Mouse (Mus musculus) hindbrain, embryonic 13.5 days (tissue): ENCODE measurements around the gene Rps16. TPM values are rescaled to one million over a fixed set of nuclear protein-coding genes. Genes with fewer than 3 reads are reported as not detected.
A peak's percentile ranks its signal among the peaks of the same experiment; 100 is the strongest.
"Not testable (repeated sequence)": the region's sequence is repeated elsewhere in the genome, so short reads cannot be mapped to it uniquely, and the experiment has no call there.

ENCODE experiments used
- ATAC-seq: fragments of 200-750 bp; cut with Nextera tagmentation; 2 replicates; pipeline ENCODE4 v1.8.0; 2017; ENCODE audit warnings: moderate TSS enrichment; ENCODE audit not compliant: low FRiP score
- H3K27ac ChIP-seq: fragments of 300-500 bp; sonication (generic); 2 replicates; pipeline ENCODE4 v1.5.1; 2015; ENCODE audit warnings: inconsistent platforms, mild to moderate bottlenecking, moderate library complexity
- H3K27me3 ChIP-seq: fragments of 300-500 bp; sonication (generic); 2 replicates; pipeline ENCODE4 v1.6.1; 2015; ENCODE audit warnings: mild to moderate bottlenecking, inconsistent platforms
- H3K36me3 ChIP-seq: fragments of 300-500 bp; sonication (generic); 2 replicates; pipeline ENCODE4 v1.6.1; 2015; ENCODE audit warnings: mild to moderate bottlenecking, inconsistent platforms
- H3K4me1 ChIP-seq: fragments of 300-500 bp; sonication (generic); replicated peaks from 2 replicates; pipeline ENCODE4 v1.6.1; 2015; ENCODE audit warnings: inconsistent platforms
- H3K4me2 ChIP-seq: fragments of 300-500 bp; sonication (generic); 2 replicates; pipeline ENCODE4 v1.6.1; 2015; ENCODE audit warnings: inconsistent platforms, mild to moderate bottlenecking, moderate library complexity
- H3K4me3 ChIP-seq: fragments of 300-500 bp; sonication (generic); 2 replicates; pipeline ENCODE4 v1.5.1; 2015; ENCODE audit warnings: mild to moderate bottlenecking, inconsistent platforms
- H3K9ac ChIP-seq: fragments of 300-500 bp; sonication (generic); 2 replicates; pipeline ENCODE4 v1.6.1; 2015; ENCODE audit warnings: mild to moderate bottlenecking, inconsistent platforms
- H3K9me3 ChIP-seq: fragments of 300-500 bp; sonication (generic); 2 replicates; pipeline ENCODE4 v1.6.1; 2016; ENCODE audit warnings: inconsistent platforms
- WGBS: fragments of 180-500 bp; shearing (Covaris S2); methylation state at CpG from one replicate; pipeline ENCODE4 v1.1.7; 2015; 5-methylcytosine and 5-hydroxymethylcytosine counted together
- polyA plus RNA-seq: library from polyadenylated mRNA; unstranded; fragments of >200 nt; fragmentation: Nextera tagmentation; extraction: Ambion mirVana; gene quantifications from 2 replicates; pipeline ENCODE4 v1.2.1, GENCODE M21; 2015

The Rps16 gene
- polyA plus RNA-seq, 1 experiment from 2014 or later = 543 TPM

DNA sequence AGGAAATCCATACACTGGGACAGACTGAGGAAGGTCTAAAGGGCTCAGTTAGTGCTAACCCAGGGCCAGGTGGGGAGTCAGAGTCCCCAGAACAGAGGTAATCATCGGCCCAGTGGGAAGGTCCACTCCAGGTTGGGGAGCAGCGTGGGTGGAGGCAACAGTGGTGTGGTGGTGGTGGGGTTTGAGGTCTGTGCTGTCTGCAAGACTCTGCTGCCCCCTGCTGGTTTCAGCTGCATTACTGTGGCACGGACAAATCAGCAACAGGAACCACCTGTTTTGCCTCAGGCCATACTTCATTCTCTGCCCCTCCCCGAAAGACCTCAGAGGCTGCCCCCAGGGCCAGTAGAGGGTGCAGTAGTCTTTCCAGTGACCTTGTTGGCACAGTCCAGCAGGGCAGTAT lies 36.0 kb downstream of the Rps16 start:
- 27% methylated on average over 4 of the region's 4 CpGs for WGBS

DNA sequence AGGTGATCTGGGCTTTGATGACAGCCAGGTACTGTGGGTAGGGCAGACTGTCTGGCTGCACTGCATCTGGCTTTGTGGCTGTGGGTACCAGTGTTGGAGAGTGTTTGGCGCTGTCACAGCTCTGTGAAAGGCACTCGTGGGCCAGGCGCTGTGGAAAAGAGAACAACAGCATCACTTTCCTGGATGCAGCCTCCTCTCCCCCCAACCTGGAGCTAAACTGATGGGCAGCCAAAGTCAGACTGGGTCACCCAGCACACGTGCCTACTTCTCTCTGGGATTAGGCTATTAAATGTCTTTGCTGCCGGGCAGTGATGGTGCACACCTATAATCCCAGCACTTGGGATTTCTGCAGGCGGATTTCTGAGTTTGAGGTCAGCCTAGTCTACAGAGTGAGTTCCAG lies 36.4 kb downstream of the Rps16 start:
- WGBS = 84% methylated on average over 6 of the region's 6 CpGs
- not testable (repeated sequence) for H3K4me3 ChIP-seq, H3K27me3 ChIP-seq, ATAC-seq, H3K9ac ChIP-seq, H3K27ac ChIP-seq, H3K4me2 ChIP-seq, H3K9me3 ChIP-seq
- H3K36me3 ChIP-seq = peaks cover 56% of the 10 kb centered on the region
- peaks cover 24% of the 10 kb centered on the region for H3K4me1 ChIP-seq

More for the DNA sequence above, 36.0 kb downstream of the Rps16 start:
- Histone ChIP-seq H3K27me3 (no peaks in the 10 kb centered on the region; the same call in 1 of the 2 replicates), H3K4me2 (no peak overlapping the region), H3K4me1 (peaks cover 23% of the 10 kb centered on the region), H3K9me3 (no peaks in the 10 kb centered on the region), H3K4me3 (no peak overlapping the region), H3K36me3 (peaks cover 56% of the 10 kb centered on the region), H3K9ac (no peak overlapping the region), H3K27ac (no peak overlapping the region)
- ATAC-seq = peak; percentile 43; the same call in 1 of the 2 replicates

DNA sequence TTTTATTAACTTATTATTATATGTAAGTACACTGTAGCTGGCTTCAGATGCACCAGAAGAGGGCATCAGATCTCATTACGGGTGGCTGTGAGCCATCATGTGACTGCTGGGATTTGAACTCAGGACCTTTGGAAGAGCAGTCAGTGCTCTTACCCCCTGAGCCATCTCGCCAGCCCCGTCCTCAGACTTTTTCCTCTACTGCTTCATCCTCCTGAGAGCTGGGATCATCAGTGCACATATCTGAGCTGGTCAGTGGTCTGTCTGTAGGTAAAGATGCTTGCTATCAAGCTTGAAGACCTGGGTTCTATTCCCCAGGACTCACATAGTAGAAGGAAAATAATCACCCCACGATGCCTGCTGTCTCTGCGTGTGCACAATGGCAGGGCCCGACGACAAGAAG lies 36.9 kb downstream of the Rps16 start:
- not testable (repeated sequence) for H3K27ac ChIP-seq, H3K4me2 ChIP-seq, H3K9ac ChIP-seq, ATAC-seq, H3K4me3 ChIP-seq, H3K27me3 ChIP-seq, H3K9me3 ChIP-seq
- peaks cover 22% of the 10 kb centered on the region for H3K4me1 ChIP-seq
- 86% methylated on average over 7 of the region's 7 CpGs for WGBS
- peaks cover 56% of the 10 kb centered on the region for H3K36me3 ChIP-seq

DNA sequence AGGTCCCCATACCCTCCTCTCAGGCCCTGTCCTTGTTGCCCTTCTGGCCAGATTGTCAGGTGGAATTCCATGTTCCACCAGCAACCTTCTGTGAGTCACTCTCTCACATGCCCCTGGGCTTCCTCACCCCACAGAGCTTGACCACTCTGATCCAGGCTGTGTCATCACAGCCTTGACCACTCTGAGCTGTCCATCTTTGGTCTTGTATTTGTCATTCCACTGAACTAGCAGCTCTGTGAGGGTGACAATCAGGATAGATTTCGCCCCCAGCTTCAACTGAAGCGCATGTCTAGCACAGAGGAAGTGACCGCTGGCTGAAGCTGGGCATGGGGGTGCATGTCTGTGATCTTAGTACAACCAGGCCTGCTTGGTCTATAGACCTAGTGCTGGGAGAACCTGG lies 39.9 kb downstream of the Rps16 start:
- Histone ChIP-seq H3K9me3 (no peaks in the 10 kb centered on the region), H3K27ac (no peak overlapping the region), H3K27me3 (no peaks in the 10 kb centered on the region), H3K9ac (no peak overlapping the region), H3K4me1 (peaks cover 28% of the 10 kb centered on the region), H3K4me3 (no peak overlapping the region), H3K36me3 (peaks cover 58% of the 10 kb centered on the region), H3K4me2 (no peak overlapping the region)
- ATAC-seq = no peak
- WGBS = 96% methylated on average over 3 of the region's 3 CpGs

DNA sequence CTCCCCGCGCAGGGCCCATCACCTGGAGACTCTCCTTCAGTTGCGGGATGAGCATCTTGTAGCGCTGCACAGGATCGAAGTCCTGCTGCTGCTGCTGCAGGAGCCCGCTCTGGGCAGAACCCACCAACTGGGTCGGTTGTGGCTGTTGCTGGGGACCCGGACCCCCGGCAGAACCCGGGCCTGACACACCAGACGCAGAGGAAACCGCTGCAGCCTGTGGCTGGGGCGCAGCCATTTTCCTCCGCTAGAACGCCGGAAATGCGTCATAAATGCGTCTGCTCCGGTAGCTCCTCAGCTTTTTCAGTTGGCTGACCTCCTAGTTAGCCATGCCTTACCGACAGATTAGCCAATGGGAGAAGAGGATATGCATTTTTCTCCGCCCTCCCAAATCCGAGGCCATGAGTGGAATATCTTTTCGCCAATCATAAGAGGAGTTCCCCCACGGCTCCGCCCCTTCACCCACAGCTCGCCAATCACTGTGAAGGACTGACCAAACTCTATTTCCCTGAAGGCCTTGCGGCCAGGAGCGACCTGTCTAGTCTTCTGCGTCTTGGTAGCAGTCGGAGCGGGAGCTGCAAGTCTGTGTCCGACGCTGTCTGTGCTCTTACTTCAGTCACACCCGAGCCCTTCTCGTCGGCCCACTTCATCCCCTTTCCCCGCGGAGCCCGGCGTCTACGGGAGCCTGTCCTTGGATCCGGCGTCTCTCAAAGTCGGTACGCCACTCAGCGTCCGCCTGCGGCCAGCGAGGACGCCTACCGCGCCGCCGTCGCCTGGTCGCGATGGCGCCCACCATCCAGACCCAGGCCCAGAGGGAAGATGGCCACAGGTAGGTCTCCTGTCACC lies 42.2 kb downstream of the Rps16 start, which contains the start of the genes Med29 and Paf1:
Med29 (minus strand) TSS at position 280 of the 843 bp plus-strand sequence.
Paf1 (plus strand) TSS at position 523 of the 843 bp plus-strand sequence.
- no peaks in the 10 kb centered on the region for H3K9me3 ChIP-seq
- H3K4me3 ChIP-seq = peak within 1 kb of the TSS; percentile 93
- no peaks in the 10 kb centered on the region for H3K27me3 ChIP-seq
- WGBS = under 1% methylated on average over 58 of the region's 58 CpGs
- H3K9ac ChIP-seq = peak within 1 kb of the TSS; percentile 90
- H3K4me2 ChIP-seq = peak within 1 kb of the TSS; percentile 90
- H3K4me1 ChIP-seq = peaks cover 28% of the 10 kb centered on the region
- H3K36me3 ChIP-seq = peaks cover 58% of the 10 kb centered on the region
- peak within 1 kb of the TSS; percentile 86 for H3K27ac ChIP-seq
- peak; percentile 99 for ATAC-seq

DNA sequence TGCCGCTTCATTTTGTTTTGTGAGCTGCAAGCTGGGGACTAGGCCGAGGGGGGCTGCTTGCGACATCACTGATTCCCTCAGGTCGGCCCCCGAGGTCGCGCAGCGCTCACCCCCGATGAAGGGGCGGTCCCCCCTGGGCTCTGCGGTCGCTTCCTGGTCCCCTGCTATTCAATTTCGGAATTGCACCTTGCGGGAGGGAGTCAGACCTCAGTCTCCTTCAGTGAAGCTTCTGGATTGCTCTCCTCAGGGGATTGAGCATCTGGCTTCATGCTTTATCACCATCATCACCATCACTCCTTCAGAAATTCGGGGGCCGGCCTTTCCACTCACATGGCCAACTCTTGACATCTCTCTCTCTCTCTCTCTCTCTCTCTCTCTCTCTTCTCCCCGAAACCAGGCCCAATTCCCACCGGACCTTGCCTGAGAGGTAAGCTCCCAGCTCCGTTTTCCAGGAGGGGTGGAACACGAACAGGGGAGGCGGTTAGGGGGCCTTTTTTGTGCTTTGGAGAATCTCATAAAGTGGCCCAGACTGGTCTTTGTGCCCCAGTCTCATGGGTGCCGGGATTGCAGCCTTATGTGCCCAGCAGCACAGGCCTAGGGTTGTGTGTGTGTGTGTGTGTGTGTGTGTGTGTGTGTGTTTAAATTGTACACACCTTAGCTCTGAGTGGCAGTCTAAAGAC lies 43.0 kb downstream of the Rps16 start:
- WGBS = 9% methylated on average over 22 of the region's 22 CpGs
- peaks cover 57% of the 10 kb centered on the region for H3K36me3 ChIP-seq
- peak overlapping the region; percentile 90 for H3K4me2 ChIP-seq
- H3K4me3 ChIP-seq = peak overlapping the region; percentile 93
- peak overlapping the region; percentile 86 for H3K27ac ChIP-seq
- H3K9me3 ChIP-seq = no peaks in the 10 kb centered on the region
- H3K27me3 ChIP-seq = no peaks in the 10 kb centered on the region
- H3K4me1 ChIP-seq = peaks cover 28% of the 10 kb centered on the region
- peak overlapping the region; percentile 90 for H3K9ac ChIP-seq
- ATAC-seq = no peak

DNA sequence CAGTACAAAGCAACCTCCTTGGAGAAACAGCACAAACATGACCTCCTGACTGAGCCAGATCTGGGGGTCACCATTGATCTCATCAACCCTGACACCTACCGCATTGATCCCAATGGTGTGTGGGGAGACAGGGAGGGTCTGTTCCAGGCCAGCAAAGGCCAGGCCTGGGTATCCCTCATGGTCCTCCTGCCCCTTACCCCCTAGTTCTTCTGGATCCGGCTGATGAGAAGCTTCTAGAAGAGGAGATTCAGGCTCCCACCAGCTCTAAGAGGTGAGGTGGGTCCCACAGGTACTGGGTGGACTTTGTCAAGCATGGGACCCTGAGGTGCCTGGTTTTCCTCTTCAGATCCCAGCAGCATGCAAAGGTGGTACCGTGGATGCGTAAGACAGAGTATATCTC lies 45.0 kb downstream of the Rps16 start:
- no peak overlapping the region for H3K9ac ChIP-seq
- H3K27me3 ChIP-seq = no peaks in the 10 kb centered on the region
- WGBS = 97% methylated on average over 4 of the region's 4 CpGs
- ATAC-seq = no peak
- no peaks in the 10 kb centered on the region for H3K9me3 ChIP-seq
- H3K4me1 ChIP-seq = peaks cover 28% of the 10 kb centered on the region
- no peak overlapping the region for H3K27ac ChIP-seq
- H3K4me2 ChIP-seq = no peak overlapping the region
- H3K4me3 ChIP-seq = no peak overlapping the region
- H3K36me3 ChIP-seq = peaks cover 55% of the 10 kb centered on the region

DNA sequence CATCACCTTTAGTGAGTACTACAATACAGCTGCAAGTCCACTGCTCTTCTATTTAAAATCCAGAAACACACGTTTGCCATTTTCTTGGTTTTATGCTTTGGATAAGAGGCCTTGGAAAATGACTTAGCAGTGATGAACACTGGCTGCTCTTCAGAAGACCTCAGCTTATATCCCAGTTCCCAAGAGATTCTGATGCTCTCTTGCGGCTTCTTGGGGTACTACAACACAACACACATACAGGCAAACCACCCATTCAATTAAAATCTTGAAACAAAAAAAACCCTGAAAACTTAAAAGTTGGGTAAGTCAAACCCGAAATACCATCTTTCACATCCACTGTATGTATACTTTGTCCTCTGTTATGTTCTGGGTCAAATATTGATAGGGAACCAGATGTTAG lies 47.5 kb downstream of the Rps16 start:
- WGBS = 64% methylated on average over 3 of the region's 3 CpGs
- no peak overlapping the region for H3K4me2 ChIP-seq
- H3K27me3 ChIP-seq = no peaks in the 10 kb centered on the region
- no peak overlapping the region for H3K4me3 ChIP-seq
- no peaks in the 10 kb centered on the region for H3K9me3 ChIP-seq
- peaks cover 16% of the 10 kb centered on the region for H3K4me1 ChIP-seq
- no peak for ATAC-seq
- H3K9ac ChIP-seq = no peak overlapping the region
- H3K27ac ChIP-seq = no peak overlapping the region
- H3K36me3 ChIP-seq = peaks cover 75% of the 10 kb centered on the region

DNA sequence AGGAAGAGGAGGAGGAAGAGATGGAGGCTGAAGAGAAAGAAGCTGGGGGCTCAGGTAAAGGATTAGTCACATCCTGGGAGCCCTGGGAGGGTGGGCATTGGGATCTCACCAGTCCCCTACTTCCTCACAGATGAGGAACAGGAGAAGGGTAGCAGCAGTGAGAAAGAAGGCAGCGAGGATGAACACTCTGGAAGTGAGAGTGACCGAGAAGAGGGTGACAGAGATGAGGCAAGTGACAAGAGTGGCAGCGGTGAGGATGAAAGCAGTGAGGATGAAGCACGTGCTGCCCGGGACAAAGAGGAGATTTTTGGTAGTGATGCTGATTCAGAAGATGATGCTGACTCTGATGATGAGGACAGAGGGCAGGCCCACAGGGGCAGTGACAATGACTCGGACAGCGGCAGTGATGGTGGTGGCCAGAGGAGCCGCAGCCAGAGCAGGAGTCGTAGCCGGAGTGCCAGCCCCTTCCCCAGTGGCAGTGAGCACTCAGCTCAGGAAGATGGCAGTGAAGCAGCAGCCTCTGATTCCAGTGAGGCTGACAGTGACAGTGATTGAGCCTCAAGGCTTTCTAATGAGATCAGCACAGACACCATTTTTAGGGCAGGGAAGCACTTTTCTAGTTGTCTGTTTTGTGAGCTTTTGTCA lies 48.4 kb downstream of the Rps16 start:
- WGBS = 92% methylated on average over 10 of the region's 10 CpGs
- H3K27ac ChIP-seq = no peak overlapping the region
- H3K4me2 ChIP-seq = no peak overlapping the region
- peaks cover 10% of the 10 kb centered on the region for H3K4me1 ChIP-seq
- H3K4me3 ChIP-seq = no peak overlapping the region
- H3K36me3 ChIP-seq = peaks cover 84% of the 10 kb centered on the region
- no peaks in the 10 kb centered on the region for H3K27me3 ChIP-seq
- H3K9me3 ChIP-seq = no peaks in the 10 kb centered on the region
- no peak for ATAC-seq
- no peak overlapping the region for H3K9ac ChIP-seq

DNA sequence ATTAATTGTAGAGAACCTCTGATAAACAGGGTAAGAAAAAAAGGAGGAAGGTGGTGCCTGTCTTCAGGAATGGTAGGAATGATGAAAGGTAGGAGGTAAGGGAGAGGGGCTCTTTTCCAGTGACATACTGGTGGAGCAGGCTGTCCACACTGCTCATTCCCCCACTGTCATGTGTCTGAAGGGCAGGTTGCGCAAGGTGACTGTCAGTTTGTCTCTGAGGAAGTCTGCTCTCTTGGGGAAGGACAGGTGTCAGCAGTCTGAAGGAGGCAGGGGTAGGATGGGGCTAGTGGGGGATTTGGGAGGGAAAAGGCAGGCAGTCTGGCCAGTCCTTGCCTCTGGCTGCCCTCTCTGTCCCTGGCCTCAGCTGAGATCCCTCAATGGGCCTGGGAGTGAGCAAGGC lies 50.6 kb downstream of the Rps16 start:
- no peak overlapping the region for H3K27ac ChIP-seq
- ATAC-seq = no peak
- H3K36me3 ChIP-seq = peaks cover 91% of the 10 kb centered on the region
- H3K4me3 ChIP-seq = no peak overlapping the region
- H3K4me1 ChIP-seq = no peaks in the 10 kb centered on the region
- no peak overlapping the region for H3K4me2 ChIP-seq
- H3K9me3 ChIP-seq = no peaks in the 10 kb centered on the region
- no peaks in the 10 kb centered on the region for H3K27me3 ChIP-seq
- H3K9ac ChIP-seq = no peak overlapping the region
- WGBS = 100% methylated on average over 1 of the region's 1 CpGs

DNA sequence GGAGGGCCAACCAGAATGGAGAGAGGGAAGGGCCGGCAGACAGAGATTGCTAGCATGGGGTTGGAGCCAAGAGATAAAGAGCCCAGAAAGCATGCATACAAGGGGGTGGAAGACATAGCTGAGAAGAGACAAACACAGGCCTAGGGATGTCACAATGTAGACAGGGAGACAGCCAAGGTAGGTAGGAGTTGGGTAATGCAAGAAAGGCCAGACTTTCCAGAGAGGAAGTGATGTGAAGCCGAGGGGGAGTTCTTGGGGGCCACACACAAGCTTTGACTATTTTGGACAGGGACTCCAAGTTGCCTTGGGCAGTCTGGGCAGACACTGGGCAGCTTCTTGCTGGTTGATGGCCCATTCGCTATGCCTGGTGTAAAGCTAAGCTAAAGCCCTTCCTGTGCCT lies 51.5 kb downstream of the Rps16 start:
- Histone ChIP-seq H3K27me3 (no peaks in the 10 kb centered on the region), H3K9ac (no peak overlapping the region), H3K27ac (no peak overlapping the region), H3K9me3 (no peaks in the 10 kb centered on the region), H3K4me1 (no peaks in the 10 kb centered on the region), H3K4me2 (no peak overlapping the region), H3K4me3 (no peak overlapping the region), H3K36me3 (peaks cover 92% of the 10 kb centered on the region)
- 97% methylated on average over 3 of the region's 3 CpGs for WGBS
- ATAC-seq = no peak
